Mouse (Mus musculus) heart, adult 18-20 months (tissue): Measurements from ENCODE around the gene Mfap2. TPM values are rescaled to one million over a fixed set of nuclear protein-coding genes. Genes with fewer than 3 reads are reported as not detected.

Experiments used
- DNase-seq, 2 experiments: peaks; one replicate each; pipeline ENCODE4 v3.0.0; 2021 to 2022; ENCODE audit warnings: mixed read lengths in 1 of 2
- total RNA-seq, 2 experiments: library from RNA; stranded (reverse); gene quantifications; 2 replicates each; pipeline ENCODE4 v1.2.3; 2021

Gene Mfap2
- total RNA-seq, 2 experiments from 2014 or later, result 1.6 to 2.5 TPM

DNA sequence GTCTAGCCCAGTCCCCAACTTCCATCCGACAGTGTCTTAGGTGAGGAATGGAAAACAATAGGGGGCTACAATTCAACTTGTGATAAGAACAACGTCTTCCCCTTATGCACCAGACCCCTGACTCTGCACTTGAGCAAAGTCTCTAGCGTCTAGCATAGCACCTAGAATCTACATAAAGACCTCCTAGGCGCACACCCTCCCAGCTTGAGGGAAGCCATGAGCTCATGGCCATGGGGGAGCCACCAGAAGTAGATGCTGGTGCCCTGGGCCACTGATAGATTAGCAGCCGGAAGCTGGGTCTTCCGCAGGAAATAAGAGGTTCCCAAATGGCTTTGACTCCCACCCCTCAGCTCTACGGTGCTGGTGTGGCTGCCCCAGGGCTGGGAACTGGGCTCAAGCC lies 22.7 kb upstream of the Mfap2 start:
- DNase-seq, result no peak

- peak; percentile 25 to 64 for DNase-seq
Observed at GRCm38 (mm10) chr4:140988706-140989290, 21.4 kb upstream of the Mfap2 start.

- no peak for DNase-seq
Observed at GRCm38 (mm10) chr4:140989447-140989846, 20.8 kb upstream of the Mfap2 start.

DNA sequence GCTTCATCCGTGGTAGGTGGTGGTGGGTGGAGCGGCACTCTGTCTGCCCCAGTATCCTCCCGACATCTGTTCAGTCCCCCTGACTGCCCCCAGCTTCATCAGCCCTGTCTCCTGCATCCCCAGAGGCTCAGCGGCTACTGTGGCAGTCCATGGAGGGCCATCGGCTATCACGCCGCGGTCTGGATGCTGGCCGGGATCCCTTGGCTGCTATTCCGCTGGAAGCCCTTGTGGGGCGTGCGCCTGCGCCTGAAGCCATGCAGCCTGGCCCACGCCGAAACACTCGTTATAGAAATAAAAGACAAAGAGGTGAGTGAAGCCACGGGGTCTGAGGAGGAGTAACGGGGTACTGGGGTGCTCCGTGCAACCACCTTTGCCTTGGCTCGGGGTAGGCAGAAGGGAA lies 18.0 kb upstream of the Mfap2 start:
- DNase-seq, result no peak

DNA sequence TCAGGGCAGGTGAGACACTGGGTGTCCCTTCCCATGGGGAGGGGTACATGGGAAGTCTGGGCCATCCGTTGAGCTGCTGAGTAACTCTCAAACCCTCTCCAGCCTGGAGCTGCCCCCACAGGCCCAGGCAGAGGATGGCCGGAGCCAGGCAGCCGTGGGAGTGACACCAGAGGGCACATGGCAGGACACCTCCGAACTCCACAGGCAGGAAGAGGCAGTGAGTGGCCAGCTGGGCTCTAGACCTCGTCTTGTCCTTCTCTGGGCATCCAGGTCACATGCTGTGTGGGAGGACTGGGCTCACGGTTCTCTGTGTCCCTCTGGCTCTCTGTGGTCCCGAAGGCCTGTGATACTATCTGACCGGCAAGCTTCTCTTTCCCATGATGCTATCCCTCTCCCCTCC lies 16.4 kb upstream of the Mfap2 start:
- DNase-seq, result no peak

DNA sequence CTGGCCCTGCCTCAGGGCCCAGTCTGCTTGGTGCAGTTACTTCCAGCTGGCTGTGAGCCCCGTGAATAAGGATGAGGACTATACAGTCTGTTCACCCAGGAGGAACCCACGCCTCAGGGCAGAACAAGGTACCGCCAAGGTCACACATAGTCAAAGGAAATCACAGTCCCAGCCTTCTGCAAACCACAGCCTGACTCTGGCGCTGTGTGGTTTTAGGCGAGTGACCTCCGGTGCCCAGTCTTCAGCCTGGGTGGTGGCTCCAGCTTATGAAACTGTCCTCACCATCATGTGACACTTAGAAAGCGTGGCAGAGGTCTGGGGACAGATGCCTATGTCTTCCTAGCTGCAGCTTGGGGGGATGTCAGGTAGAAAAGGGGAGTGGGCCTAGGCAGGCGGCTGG lies 14.4 kb upstream of the Mfap2 start:
- no peak for DNase-seq

- no peak for DNase-seq
Observed at GRCm38 (mm10) chr4:140996812-140997211, 13.4 kb upstream of the Mfap2 start.

GRCm38 (mm10) chr4:141005983-141006382 lies 4.2 kb upstream of the Mfap2 start:
- no peak for DNase-seq

DNA sequence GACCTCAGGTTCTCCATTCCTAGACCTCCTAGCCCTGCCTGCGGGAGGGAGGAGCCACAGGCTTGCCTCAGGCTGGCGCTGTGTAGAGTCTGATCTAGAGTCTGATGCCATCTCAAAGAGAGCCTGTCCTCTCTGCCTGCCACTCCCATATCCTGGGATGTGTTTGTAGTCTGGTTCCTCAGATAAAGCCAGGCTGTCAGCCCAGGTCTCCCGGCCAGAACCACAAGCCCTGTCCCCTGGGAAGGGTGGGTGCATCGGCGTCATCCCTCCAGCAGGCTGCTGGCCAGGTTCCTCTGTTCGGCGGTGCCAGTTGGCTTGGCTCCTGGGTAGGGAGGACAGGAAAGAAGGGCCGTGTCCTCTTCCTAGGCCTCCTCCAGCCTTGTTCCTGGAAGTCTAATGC lies 2.2 kb upstream of the Mfap2 start:
- DNase-seq, result peak; percentile 82 to 87

DNA sequence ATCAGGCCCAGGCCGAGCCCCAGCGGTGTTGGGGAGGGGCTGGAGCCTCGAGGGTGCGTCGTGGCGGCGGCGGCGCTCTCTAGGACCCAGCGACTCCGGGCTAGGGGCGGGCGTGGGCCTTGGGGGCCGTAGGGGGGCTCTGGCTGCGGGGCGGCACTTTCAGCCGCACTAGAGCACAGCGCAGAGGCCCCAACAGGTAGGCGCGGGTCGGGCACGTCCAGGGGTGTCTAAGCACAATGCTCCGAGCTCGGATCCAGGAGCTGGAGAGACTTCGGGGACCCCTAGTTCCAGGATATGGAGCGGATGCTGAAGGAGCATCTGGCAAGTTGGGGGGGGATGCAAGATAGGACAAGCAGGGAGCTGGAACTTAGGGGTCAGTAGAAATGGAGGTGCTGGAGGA lies 308 bp downstream of the Mfap2 start:
- peak in 1 of 2 experiments; percentile 36 for DNase-seq

GRCm38 (mm10) chr4:141010941-141011429 lies 767 bp downstream of the Mfap2 start:
- peak; percentile 34 to 45 for DNase-seq

- peak; percentile 41 to 45 for DNase-seq
Observed at GRCm38 (mm10) chr4:141011556-141012328, 1.5 kb downstream of the Mfap2 start.

GRCm38 (mm10) chr4:141012558-141012957 lies 2.3 kb downstream of the Mfap2 start:
- no peak for DNase-seq

GRCm38 (mm10) chr4:141014114-141014513 lies 3.9 kb downstream of the Mfap2 start:
- DNase-seq, result no peak

GRCm38 (mm10) chr4:141014856-141015255 lies 4.6 kb downstream of the Mfap2 start:
- no peak for DNase-seq

GRCm38 (mm10) chr4:141015356-141015755 lies 5.1 kb downstream of the Mfap2 start:
- DNase-seq, result peak; percentile 32 to 47

DNA sequence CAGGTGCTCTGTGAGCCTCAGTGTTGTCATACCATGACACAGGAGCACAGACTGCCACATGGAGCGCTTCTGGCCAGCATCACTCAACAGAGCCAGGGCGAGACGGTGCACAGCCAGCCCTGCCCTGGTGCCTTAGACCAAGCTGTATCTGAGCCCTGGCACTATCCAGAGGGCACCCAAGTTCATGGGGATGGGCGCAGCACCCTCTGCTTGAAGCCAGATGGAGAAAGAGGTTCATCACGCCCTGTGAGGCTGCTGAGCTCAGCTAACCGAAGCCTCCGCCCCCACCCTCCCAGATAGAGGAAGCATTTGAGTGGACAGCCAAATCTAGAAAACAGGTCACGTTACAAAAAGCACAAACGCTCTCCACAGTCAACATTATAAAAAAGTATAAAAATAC lies 6.1 kb downstream of the Mfap2 start:
- DNase-seq, result peak; percentile 42 to 61

- no peak for DNase-seq
Observed at GRCm38 (mm10) chr4:141017657-141018436, 7.6 kb downstream of the Mfap2 start.

- DNase-seq, result no peak
Observed at GRCm38 (mm10) chr4:141020220-141020619, 10.0 kb downstream of the Mfap2 start.

DNA sequence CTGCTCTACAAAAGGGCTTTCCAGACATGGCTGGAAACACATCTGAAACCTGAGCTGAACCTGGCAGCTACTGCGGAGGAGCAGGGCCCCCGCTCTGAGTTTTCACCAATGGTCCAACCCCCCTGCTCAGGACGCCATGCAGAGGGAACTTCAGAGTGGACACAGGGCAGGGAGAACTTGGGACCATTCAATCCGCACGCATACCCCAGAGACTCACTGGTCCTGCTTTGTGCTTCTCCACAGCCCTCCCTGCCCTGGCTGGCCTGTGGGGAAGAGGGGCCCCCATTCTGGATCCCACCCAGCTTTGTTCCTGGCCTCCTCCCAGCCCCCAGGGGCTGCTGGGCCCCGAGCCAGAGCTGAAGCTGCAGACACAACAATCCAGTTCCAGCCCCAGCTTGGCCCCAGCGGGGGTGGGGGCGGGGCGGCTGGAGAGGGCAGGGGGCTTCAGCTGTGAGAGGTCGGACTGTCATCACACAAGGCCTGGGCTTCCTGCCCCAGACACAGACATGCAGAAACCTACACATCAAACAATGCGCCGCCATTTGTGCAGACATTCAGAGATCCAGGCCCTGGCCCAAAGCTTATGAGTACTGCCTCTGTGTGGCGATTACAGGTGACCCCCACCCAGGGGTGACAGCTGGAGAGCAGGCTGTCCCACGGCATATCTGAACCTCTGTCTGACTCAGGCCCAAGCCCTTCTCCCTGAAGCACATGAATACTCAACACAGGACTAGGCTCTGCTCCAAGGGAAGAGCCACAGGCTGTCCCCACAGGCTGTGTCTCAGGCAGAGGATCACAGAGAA lies 10.8 kb downstream of the Mfap2 start:
- DNase-seq, result peak; percentile 56 to 68

GRCm38 (mm10) chr4:141021614-141021929 lies 11.4 kb downstream of the Mfap2 start:
- DNase-seq, result no peak

- DNase-seq, result peak in 1 of 2 experiments; percentile 27
Observed at GRCm38 (mm10) chr4:141024052-141024451, 13.8 kb downstream of the Mfap2 start.
